Mouse (Mus musculus): ENCODE data around the gene Atg5. TPM values are rescaled to one million over a fixed set of nuclear protein-coding genes. Genes with fewer than 3 reads are reported as not detected.
A peak's percentile ranks its signal among the peaks of the same experiment; 100 is the strongest.

Atg5 gene
- total and polyA plus RNA-seq, 2 experiments from 2014 or later, result 17.0 to 38.7 TPM

GRCm38 (mm10) chr10:44348474-44349415, 80.6 kb downstream of the Atg5 start:
- H3K4me1 ChIP-seq (ENCODE audit: insufficient read depth, low read length), result no peaks in the 10 kb centered on the region
- TF ChIP-seq CTCF (IDR thresholded peaks at IDR 0.05), result no peak
- 66% methylated on average over 14 of the region's 14 CpGs for WGBS
- no peaks in the 10 kb centered on the region for H3K9me3 ChIP-seq (ENCODE audit: low read length)
- no peaks in the 10 kb centered on the region for H3K36me3 ChIP-seq (ENCODE audit: insufficient read depth, low read length)
- no peak for DNase-seq (ENCODE audit: low spot score)
- no peak overlapping the region for H3K4me2 ChIP-seq (ENCODE audit: low read depth, low read length, poor library complexity, severe bottlenecking)
- no peak overlapping the region for H3K27ac ChIP-seq (ENCODE audit: low read depth, low read length)
- no peak overlapping the region for H3K9ac ChIP-seq (replicated peaks; ENCODE audit: low read length, poor library complexity, severe bottlenecking)
- H3K4me3 ChIP-seq (ENCODE audit: low read depth, low read length), result no peak overlapping the region
- H3K27me3 ChIP-seq (ENCODE audit: insufficient read depth, low read length), result no peaks in the 10 kb centered on the region
- no peak for ATAC-seq (ENCODE audit: low FRiP score)

GRCm38 (mm10) chr10:44353467-44353866, 85.3 kb downstream of the Atg5 start:
- DNase-seq (ENCODE audit: low spot score) (no peak), ATAC-seq (ENCODE audit: low FRiP score) (no peak)
- H3K27me3 ChIP-seq (ENCODE audit: insufficient read depth, low read length), result no peaks in the 10 kb centered on the region
- no peaks in the 10 kb centered on the region for H3K4me1 ChIP-seq (ENCODE audit: insufficient read depth, low read length)
- H3K27ac ChIP-seq (ENCODE audit: low read depth, low read length), result no peak overlapping the region
- H3K4me2 ChIP-seq (ENCODE audit: low read depth, low read length, poor library complexity, severe bottlenecking), result no peak overlapping the region
- 64% methylated on average over 4 of the region's 4 CpGs for WGBS
- H3K9ac ChIP-seq (replicated peaks; ENCODE audit: low read length, poor library complexity, severe bottlenecking), result no peak overlapping the region
- no peak overlapping the region for H3K4me3 ChIP-seq (ENCODE audit: low read depth, low read length)
- H3K9me3 ChIP-seq (ENCODE audit: low read length), result no peaks in the 10 kb centered on the region
- no peaks in the 10 kb centered on the region for H3K36me3 ChIP-seq (ENCODE audit: insufficient read depth, low read length)
- no peak for TF ChIP-seq CTCF (IDR thresholded peaks at IDR 0.05)

- Histone ChIP-seq H3K9ac (replicated peaks; ENCODE audit: low read length, poor library complexity, severe bottlenecking) (no peak overlapping the region), H3K9me3 (ENCODE audit: low read length) (no peaks in the 10 kb centered on the region), H3K4me1 (ENCODE audit: insufficient read depth, low read length) (no peaks in the 10 kb centered on the region), H3K4me2 (ENCODE audit: low read depth, low read length, poor library complexity, severe bottlenecking) (no peak overlapping the region), H3K27ac (ENCODE audit: low read depth, low read length) (no peak overlapping the region), H3K27me3 (ENCODE audit: insufficient read depth, low read length) (no peaks in the 10 kb centered on the region), H3K36me3 (ENCODE audit: insufficient read depth, low read length) (no peaks in the 10 kb centered on the region), H3K4me3 (ENCODE audit: low read depth, low read length) (no peak overlapping the region)
- no peak for DNase-seq (ENCODE audit: low spot score)
- no peak for TF ChIP-seq CTCF (IDR thresholded peaks at IDR 0.05)
- 78% methylated on average over 10 of the region's 10 CpGs for WGBS
- ATAC-seq (ENCODE audit: low FRiP score), result no peak
Observed at GRCm38 (mm10) chr10:44354393-44354792, 86.2 kb downstream of the Atg5 start.

GRCm38 (mm10) chr10:44355216-44355615, 87.1 kb downstream of the Atg5 start:
- peak; percentile 58; the same call in 1 of the 2 replicates for ATAC-seq (ENCODE audit: low FRiP score)
- Histone ChIP-seq H3K4me1 (ENCODE audit: insufficient read depth, low read length) (no peaks in the 10 kb centered on the region), H3K27me3 (ENCODE audit: insufficient read depth, low read length) (no peaks in the 10 kb centered on the region), H3K9me3 (ENCODE audit: low read length) (no peaks in the 10 kb centered on the region), H3K9ac (replicated peaks; ENCODE audit: low read length, poor library complexity, severe bottlenecking) (no peak overlapping the region), H3K36me3 (ENCODE audit: insufficient read depth, low read length) (no peaks in the 10 kb centered on the region), H3K4me3 (ENCODE audit: low read depth, low read length) (no peak overlapping the region), H3K27ac (ENCODE audit: low read depth, low read length) (no peak overlapping the region), H3K4me2 (ENCODE audit: low read depth, low read length, poor library complexity, severe bottlenecking) (no peak overlapping the region)
- 50% methylated on average over 7 of the region's 7 CpGs for WGBS
- TF ChIP-seq CTCF (IDR thresholded peaks at IDR 0.05), result no peak
- peak; percentile 60 for DNase-seq (ENCODE audit: low spot score)

- no peak for TF ChIP-seq CTCF (IDR thresholded peaks at IDR 0.05)
- Histone ChIP-seq H3K27me3 (ENCODE audit: insufficient read depth, low read length) (no peaks in the 10 kb centered on the region), H3K27ac (ENCODE audit: low read depth, low read length) (no peak overlapping the region), H3K9me3 (ENCODE audit: low read length) (no peaks in the 10 kb centered on the region), H3K4me3 (ENCODE audit: low read depth, low read length) (no peak overlapping the region), H3K4me1 (ENCODE audit: insufficient read depth, low read length) (no peaks in the 10 kb centered on the region), H3K36me3 (ENCODE audit: insufficient read depth, low read length) (no peaks in the 10 kb centered on the region), H3K4me2 (ENCODE audit: low read depth, low read length, poor library complexity, severe bottlenecking) (no peak overlapping the region), H3K9ac (replicated peaks; ENCODE audit: low read length, poor library complexity, severe bottlenecking) (no peak overlapping the region)
- no peak for DNase-seq (ENCODE audit: low spot score)
- WGBS, result 97% methylated on average over 5 of the region's 5 CpGs
- ATAC-seq (ENCODE audit: low FRiP score), result no peak
Observed at GRCm38 (mm10) chr10:44356625-44357024, 88.5 kb downstream of the Atg5 start.

DNA sequence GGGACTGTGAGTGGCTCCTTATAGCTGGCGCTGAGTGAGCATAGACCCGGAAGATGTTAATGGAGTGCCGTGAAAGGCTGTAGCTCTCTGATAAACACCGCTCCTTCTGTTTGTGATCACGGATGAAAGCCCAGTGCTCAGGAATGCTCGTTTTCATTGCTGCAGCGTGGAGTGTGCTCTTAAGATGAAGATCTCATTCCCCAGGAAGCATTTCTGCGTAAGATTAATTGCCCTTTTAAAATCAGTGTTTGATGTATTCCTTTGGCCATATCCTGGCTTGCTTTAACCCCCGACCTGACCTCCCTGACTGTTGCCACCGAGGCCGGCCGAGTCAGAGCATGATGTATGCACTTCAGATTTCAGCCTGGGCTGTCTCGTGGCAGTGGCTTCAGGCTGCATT, 89.2 kb downstream of the Atg5 start:
- H3K4me1 ChIP-seq (ENCODE audit: insufficient read depth, low read length), result no peaks in the 10 kb centered on the region
- H3K4me2 ChIP-seq (ENCODE audit: low read depth, low read length, poor library complexity, severe bottlenecking), result no peak overlapping the region
- WGBS, result 45% methylated on average over 13 of the region's 13 CpGs
- no peaks in the 10 kb centered on the region for H3K36me3 ChIP-seq (ENCODE audit: insufficient read depth, low read length)
- H3K27ac ChIP-seq (ENCODE audit: low read depth, low read length), result no peak overlapping the region
- H3K9me3 ChIP-seq (ENCODE audit: low read length), result no peaks in the 10 kb centered on the region
- TF ChIP-seq CTCF (IDR thresholded peaks at IDR 0.05), result no peak
- ATAC-seq (ENCODE audit: low FRiP score) (no peak), DNase-seq (ENCODE audit: low spot score) (no peak)
- no peak overlapping the region for H3K9ac ChIP-seq (replicated peaks; ENCODE audit: low read length, poor library complexity, severe bottlenecking)
- no peak overlapping the region for H3K4me3 ChIP-seq (ENCODE audit: low read depth, low read length)
- H3K27me3 ChIP-seq (ENCODE audit: insufficient read depth, low read length), result no peaks in the 10 kb centered on the region

Data from midbrain, postnatal 0 days (tissue).